Mouse (Mus musculus): ENCODE results near the gene Tmed1.
"Not testable (repeated sequence)": the region's sequence is repeated elsewhere in the genome, so short reads cannot be mapped to it uniquely, and the experiment has no call there.

Tmed1 gene

GRCm38 (mm10) chr9:21509772-21510688 lies at the start of gene Tmed1:
Gene Tmed1 (minus strand): TSS chr9:21510252.
- DNase-seq (ENCODE audit: low spot score in 2 of 2): peak; percentile 95

GRCm38 (mm10) chr9:21559151-21559550 lies 49.1 kb upstream of the Tmed1 start:
- no peak for DNase-seq (ENCODE audit: low spot score in 2 of 2)

- DNase-seq (ENCODE audit: low spot score in 2 of 2): no peak
These were observed 48.3 kb upstream of the Tmed1 start for GRCm38 (mm10) chr9:21558366-21558765.

GRCm38 (mm10) chr9:21557556-21557955 lies 47.5 kb upstream of the Tmed1 start:
- no peak for DNase-seq (ENCODE audit: low spot score in 2 of 2)

- no peak for DNase-seq (ENCODE audit: low spot score in 2 of 2)
These were observed 46.9 kb upstream of the Tmed1 start for GRCm38 (mm10) chr9:21556996-21557395.

- DNase-seq (ENCODE audit: low spot score in 2 of 2): no peak
These were observed 45.2 kb upstream of the Tmed1 start for GRCm38 (mm10) chr9:21555198-21555742.

GRCm38 (mm10) chr9:21553607-21554273 lies 43.7 kb upstream of the Tmed1 start:
- no peak for DNase-seq (ENCODE audit: low spot score in 2 of 2)

- DNase-seq (ENCODE audit: low spot score in 2 of 2): no peak
These were observed 41.0 kb upstream of the Tmed1 start for GRCm38 (mm10) chr9:21551049-21551448.

GRCm38 (mm10) chr9:21547075-21547941 lies 37.3 kb upstream of the Tmed1 start:
- DNase-seq (ENCODE audit: low spot score in 2 of 2): peak in 1 of 2 experiments; percentile 59

- no peak for DNase-seq (ENCODE audit: low spot score in 2 of 2)
These were observed 36.7 kb upstream of the Tmed1 start, which contains the start of gene Carm1 for GRCm38 (mm10) chr9:21546789-21547074. Gene Carm1 (plus strand): TSS chr9:21546894.

GRCm38 (mm10) chr9:21545916-21546788 lies 36.1 kb upstream of the Tmed1 start:
- peak; percentile 99 for DNase-seq (ENCODE audit: low spot score in 2 of 2)

GRCm38 (mm10) chr9:21545351-21545915 lies 35.4 kb upstream of the Tmed1 start:
- DNase-seq (ENCODE audit: low spot score in 2 of 2): no peak

GRCm38 (mm10) chr9:21542001-21542400 lies 31.9 kb upstream of the Tmed1 start:
- DNase-seq (ENCODE audit: low spot score in 2 of 2): not testable (repeated sequence)

- DNase-seq (ENCODE audit: low spot score in 2 of 2): no peak
These were observed 30.1 kb upstream of the Tmed1 start for GRCm38 (mm10) chr9:21539981-21540753.

GRCm38 (mm10) chr9:21537009-21537408 lies 27.0 kb upstream of the Tmed1 start:
- no peak for DNase-seq (ENCODE audit: low spot score in 2 of 2)

- no peak for DNase-seq (ENCODE audit: low spot score in 2 of 2)
These were observed 26.4 kb upstream of the Tmed1 start for GRCm38 (mm10) chr9:21536501-21536900.

GRCm38 (mm10) chr9:21527917-21528324 lies 17.9 kb upstream of the Tmed1 start:
- no peak for DNase-seq (ENCODE audit: low spot score in 2 of 2)

GRCm38 (mm10) chr9:21527100-21527801 lies 17.2 kb upstream of the Tmed1 start:
- DNase-seq (ENCODE audit: low spot score in 2 of 2): no peak

- no peak for DNase-seq (ENCODE audit: low spot score in 2 of 2)
These were observed 16.5 kb upstream of the Tmed1 start for GRCm38 (mm10) chr9:21526634-21526944.
